Mouse (Mus musculus) MEL-GATA-1-ER (cell line): Measurements from ENCODE around the gene Sfswap.

ENCODE experiments used
- DNase-seq: peaks from one replicate; pipeline ENCODE4 v3.0.0-alpha.2; 2012; ENCODE audit warnings: low read depth; ENCODE audit errors: extremely low read depth

Gene Sfswap

DNA sequence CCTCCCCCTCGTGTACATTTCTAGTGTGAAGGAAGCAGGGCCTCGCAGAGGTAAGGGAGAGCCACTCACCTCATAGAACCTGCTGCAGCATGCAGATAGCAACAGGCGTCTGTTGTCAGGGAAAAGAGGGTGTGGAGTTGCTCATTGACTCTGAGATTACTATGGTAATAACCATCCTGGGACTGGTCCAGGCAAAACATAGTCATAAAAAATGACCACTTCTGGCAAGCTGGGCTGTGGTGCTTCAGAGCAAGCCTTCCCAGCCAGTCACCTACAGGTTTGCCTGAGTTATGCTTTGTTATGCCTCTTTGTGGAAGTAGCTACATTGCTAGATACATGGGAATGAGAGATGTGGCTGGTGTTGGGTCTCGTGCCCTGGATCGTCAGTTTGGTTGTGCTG, 26.1 kb downstream of the Sfswap start:
- DNase-seq = no peak

DNA sequence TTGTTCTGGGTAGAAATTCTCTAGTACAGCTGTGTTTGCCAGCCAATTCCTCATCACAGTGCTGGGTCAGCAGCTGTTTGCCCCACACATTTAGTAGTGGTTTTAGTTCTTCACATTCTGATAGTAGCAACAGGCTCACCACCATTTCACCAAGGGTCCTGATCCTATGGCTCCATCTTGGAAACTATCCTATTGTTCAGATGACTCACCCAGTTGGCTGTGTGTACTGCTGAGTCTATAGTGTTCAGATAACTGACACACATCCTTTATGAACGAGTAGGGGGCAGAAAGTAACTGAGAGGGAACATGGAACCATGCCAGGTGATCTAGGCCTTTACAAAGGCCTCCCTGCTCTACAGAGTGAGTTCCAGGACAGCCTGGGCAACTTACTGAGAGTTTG, 28.6 kb downstream of the Sfswap start:
- DNase-seq = no peak

DNA sequence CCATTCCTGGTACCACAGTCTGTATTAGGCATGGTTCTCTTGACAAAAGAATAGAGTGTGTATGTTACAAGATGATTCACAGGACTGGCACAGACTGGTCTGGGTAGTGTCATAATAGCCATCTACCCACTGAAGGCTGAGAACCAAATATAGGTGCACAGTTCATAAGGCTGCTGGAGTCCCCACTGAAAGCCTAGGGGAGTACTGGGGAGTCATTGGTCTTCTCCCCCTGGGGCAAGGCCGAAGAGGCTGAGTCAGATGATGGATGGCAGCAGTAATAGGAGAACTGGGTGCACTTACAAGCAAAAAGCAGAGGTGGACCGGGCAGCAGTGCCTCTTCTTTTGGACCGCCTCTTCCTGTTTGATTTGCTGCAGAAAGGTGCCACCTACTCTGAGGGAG, 32.7 kb downstream of the Sfswap start:
- no peak for DNase-seq

DNA sequence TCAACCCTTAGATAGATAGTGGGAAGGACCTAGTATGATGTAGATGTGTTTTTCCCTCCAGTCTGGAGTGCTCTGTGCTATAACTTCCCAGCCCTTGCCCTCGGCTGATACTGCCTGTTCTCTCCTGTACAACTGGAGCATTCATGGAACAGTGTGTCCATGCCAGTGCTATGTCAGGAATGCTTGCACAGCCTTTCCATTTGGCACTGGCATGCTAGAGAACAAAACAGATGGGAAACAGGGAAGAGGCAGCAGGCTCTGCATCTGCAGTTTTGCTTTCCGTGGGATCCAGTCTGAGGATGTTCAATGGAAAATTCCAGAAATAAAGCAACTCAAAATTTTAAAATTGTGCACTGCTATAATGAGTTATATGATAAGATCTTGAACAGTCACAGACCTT, 33.5 kb downstream of the Sfswap start:
- DNase-seq = no peak

DNA sequence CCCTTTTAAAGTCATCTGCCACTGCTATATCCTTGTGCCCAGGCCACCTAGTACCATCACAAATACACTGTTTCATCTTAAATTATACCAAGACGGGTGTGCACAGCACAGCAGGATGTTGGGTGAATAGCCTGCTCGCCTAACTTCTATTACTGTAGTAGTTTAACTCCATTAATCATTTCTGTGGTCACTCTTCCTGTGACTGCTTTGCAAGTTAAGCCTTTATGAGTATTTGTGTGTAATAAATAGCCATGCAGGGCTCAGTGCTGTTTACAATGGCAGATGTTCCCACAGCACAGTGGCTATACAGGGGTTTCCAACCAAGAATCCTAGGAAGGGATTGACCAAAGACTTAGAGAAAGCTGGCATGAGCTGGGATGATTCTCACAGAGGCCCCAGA, 34.0 kb downstream of the Sfswap start:
- DNase-seq = no peak

DNA sequence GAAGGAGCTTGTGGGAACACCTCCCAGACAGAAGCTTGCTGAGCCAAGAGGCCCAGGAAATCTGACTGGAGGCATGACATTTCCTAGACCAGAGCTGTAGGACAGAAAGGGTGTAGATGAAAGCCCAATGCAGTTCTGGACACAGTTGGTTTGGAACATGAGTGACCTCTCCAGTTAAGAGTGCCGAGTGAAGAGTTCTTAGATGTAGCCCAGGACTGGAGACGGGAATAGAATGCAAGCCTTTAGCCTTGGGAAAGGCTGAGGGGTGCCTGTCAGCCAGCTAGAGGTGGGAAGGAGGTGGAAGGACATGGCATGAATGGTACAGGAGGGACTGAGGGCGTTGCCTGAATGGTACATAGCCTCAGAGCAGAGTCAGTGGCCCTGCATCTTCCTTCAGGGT, 34.4 kb downstream of the Sfswap start:
- DNase-seq = no peak

DNA sequence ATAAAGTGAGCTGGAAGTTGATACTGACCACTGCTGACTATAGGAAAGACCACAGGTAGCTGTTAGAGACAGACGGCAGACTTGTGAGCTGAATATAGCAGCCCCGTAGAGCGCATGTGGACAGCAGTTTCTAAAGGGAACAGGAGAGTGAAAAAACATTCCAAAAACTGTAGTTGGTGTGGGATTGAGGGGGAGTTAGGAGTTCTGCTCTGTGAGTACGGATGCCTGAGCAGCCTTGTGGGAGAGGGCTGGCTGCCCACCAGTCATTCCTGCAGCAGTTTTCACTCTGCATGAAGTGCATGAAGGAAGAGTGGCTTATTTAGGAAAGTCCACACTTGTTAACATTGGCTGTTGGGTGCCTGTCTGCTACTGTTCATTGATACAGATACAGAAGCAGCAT, 37.8 kb downstream of the Sfswap start:
- DNase-seq = no peak

DNA sequence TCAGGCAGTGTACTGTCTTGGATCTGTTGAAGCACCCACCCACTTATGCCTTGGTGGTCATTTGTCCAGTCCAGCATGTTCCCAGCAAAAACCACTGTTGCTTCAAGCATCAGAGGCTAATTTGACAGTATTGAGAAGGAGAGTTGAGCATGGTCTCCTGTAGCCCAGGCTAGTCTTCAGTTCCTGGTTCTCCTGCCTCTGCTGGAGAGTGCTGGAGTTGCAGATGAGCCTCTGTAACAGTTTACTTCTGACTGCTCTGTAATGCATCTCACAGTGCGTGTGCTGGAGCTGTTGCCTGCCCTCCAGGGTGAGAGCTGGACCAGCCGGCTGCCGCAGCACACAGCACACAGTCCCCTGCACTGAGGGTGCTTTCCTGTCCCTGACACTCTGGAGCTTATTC, 41.2 kb downstream of the Sfswap start:
- no peak for DNase-seq

DNA sequence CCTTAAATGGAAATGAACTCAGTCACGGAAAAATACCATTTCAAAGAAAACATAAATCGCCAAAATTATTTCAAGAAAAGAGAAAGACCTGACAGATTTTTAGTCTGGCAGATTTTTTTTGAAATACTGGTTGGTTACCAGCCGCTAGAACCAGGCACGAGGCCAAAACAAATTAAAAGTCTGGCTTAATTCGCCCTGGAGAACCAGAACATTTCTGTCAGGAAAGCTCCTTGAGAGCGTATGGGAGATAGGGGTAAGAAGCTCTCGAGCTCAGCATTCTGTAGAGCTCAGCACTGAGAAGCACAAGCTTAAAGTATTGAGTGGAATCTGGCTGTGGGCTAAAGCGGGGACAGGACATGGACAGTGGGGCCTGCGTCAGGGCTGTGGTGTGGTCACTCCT, 44.8 kb downstream of the Sfswap start:
- no peak for DNase-seq

DNA sequence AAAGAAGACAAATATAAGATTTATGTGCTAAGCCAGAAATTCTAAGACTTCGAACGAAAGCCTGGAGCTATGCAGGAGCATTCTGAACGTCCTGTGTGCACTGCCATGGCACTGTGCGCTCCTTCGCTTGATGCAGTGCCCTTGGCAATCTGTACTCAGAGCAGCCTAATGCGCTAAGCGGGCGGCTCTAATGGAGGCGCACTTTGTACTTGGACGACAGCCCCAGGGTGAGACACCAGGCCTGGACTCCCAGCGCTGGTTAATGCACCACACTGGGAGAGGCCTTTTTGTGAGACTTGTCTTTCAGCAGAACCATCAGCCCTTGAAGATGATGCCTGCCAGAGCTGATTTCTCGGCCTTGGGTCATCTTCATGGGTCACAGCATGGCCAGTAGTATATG, 48.7 kb downstream of the Sfswap start:
- no peak for DNase-seq

DNA sequence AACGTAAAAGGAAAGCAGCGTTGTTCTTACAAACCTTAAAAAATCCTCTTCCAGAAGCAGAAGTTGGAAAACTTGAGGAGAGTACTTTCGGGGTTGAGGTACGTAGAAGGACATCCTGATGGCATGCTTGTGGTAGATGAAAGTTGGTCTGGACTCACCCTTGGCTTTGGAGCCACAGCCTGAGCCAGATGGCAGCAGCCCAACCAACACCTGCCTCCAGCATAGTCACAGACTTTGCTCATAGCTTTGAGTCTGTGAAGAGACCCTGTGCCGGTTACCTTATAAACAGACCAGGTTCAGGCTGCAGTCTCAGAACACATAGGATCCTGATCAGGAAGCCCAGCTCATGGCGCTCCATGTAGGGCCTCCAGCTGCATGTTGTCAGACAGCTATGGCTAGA, 49.8 kb downstream of the Sfswap start:
- no peak for DNase-seq

DNA sequence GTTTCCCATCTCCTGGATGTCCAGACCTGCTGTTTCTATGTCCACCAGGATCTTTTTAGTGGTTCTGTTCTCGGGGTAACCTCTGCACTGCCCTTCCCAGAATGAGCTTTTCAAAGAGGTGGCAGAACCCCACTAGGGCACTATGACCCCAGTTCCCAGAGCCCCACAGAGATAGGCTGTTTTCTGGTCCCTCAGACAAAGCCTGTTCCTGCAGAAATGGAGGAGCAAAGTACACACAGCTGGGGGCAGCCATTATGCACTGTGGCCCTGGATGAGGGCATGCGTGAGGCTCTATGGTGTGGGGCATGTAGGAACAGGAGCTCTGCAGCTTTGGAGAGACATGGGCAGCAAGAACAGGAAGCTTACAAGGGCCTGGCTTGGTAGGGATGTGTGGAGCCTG, 51.0 kb downstream of the Sfswap start:
- no peak for DNase-seq

DNA sequence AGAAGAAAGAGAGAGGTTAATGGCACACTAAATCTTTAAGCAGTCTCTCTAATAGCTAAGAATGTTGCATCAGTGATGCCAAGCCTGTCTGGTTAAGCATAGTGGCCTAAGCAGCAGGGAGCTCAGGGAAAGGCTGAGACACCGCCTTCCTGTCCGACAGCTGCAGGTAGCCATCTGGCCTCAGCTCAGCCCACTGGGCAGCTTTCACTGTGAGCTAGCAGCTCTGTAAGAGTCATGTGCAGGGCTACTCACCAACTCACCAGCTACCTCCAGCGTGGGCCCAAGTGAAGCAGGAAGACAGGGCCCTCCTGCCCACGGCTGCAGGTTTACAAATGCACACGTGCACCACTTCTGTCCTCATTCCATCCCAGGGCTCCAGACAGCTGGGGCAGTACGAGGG, 52.6 kb downstream of the Sfswap start:
- no peak for DNase-seq

DNA sequence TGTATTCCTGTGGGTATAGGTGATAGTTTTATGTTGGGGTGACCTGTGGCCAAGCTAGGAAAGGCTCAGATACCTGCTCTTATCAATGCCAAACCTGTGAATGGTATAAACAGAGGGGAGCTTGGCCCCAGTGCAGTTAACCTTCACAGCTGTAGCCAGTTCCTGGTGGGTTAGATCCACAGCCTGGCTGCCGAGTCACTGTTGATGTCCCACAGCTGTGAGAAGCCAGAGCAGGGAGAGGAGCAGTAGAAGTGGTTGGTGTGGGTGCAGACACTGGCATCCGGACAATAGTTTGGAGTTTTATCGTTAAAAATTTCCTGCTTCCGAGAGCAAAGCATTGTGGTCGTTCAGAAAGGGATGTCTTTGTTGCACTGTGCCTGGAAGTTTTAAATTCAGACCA, 57.6 kb downstream of the Sfswap start:
- no peak for DNase-seq

DNA sequence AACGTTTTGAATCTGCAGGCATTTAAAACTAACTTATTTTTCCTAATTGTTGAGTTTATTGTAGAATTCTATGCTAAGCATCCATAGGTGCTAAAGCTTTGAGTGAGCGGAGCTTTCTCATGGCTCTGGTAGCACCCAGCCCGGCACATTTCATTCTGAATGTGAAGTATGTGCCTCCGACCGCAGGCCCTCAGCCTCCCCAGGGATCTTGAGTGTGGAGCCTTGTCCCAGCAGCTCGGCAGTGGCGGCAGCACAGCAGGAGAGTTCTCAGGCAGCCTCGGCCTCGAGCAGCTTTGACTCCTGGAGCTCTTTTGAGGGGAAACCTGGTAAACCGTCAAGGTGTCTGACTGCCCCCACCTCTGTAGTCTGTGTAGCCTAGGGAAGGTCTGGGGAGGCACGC, 58.3 kb downstream of the Sfswap start:
- DNase-seq = no peak

DNA sequence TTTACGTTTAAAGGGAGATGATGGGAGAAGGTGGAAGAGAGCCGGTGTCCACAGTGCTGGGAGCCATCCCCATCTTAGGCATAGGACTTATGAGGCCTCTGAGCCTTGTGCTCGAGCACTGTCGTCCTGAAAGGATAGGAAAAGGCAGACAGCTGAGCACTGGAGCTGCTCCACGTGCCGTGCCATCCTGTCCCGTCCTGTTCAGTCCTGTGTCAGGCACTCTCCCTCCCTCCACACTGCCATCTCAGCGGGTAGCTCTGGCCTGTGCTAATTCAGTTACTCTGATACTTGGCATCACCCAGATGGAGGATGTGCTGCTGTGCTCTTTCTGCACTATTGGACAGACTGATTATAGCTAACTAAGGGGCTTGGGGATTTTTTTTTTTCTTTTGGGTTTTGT, 61.3 kb downstream of the Sfswap start:
- no peak for DNase-seq

DNA sequence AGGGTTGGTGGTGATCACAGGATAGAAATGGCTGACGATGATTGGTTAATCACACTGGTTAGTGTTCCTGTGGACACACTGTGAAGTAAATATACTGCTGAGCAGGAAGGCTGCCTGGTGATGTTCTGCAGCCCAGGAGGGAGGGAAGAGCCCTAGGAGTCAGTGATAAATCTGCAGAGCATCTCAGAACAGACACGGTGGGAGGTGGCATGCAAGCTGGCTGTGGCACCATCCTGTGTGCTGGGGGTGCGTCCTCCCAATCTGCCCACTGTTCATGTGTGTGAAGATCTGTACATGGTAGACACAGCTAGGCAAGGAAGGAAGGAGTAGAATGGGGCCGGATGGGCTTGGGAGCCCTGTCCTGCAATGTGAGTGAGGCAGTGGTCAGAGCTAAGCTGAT, 67.6 kb downstream of the Sfswap start:
- DNase-seq = no peak

DNA sequence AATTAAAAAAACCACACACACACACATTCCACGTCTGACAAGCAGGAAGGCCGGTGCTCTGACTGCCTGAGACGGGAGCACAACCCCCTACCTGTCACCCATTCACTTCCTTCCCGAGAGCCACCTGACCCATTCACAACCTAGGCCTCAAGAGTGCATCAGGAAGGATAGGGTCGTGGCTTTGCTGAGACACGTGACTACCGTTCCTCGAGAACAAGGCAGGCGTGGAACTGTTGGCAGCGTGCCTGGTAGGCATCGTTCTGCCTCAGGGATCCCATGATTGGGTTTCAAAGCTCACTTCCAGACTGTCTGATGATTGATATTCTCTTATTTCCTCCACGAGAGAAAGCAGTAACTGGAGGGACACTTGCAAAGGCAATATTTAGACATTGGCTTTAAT, 77.2 kb downstream of the Sfswap start:
- DNase-seq = no peak

DNA sequence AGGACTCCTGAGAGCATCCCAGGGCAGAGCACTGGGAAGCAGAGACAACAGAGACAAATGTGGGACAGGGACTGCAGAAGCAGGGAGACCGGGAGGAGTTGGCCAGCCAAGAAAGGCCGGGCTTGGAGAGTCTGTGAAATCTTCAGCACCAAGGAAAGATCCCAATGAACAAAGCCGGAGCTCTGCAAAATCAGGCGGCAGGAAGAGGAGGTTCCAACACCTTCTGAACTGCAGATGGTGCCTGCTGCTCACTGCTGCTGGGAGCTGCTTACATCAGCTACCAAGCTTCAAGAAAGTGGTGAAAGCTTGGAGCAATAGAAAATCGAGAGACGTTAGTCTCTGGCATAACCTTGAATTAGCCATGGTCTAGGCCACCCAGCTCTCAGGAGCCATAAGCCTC, 79.0 kb downstream of the Sfswap start:
- no peak for DNase-seq

DNA sequence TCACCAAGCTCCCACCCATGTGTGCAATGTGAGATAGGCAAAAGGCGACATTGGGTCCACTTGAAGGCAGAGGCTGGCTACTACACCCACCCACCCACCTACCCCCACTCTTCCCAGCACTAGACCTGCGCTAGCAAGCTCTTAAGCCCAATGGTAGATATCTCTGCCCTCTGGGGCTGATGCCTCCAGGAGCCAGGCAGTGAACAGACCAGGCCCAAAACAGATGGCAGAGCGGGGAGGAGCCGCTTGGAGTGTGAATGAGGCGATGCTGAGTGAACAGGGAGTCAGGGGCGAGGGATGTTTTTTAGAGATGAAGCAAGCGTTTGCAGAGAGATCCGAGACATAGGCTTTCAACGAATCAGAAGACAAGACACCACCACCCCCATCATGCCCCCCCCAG, 79.6 kb downstream of the Sfswap start:
- no peak for DNase-seq

DNA sequence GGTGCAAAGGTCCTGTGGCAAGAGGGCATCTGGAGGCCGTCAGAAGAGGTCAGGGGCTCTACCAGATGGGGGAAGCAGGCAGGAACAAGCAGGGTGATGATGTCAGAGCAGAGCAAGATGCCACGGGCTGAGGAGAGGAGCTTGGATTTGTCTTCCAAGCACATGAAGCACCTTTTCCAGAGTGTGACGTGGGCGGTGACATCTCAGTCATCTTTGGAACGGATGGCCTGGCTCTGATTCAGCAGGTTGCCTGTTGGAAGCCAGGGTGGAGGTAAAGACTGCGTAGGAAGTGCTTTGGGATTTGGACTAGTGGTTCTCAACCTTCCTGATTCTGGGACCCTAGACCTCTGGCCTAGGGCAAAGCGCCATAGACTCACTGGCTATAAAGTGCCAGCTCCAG, 80.0 kb downstream of the Sfswap start:
- DNase-seq = no peak

DNA sequence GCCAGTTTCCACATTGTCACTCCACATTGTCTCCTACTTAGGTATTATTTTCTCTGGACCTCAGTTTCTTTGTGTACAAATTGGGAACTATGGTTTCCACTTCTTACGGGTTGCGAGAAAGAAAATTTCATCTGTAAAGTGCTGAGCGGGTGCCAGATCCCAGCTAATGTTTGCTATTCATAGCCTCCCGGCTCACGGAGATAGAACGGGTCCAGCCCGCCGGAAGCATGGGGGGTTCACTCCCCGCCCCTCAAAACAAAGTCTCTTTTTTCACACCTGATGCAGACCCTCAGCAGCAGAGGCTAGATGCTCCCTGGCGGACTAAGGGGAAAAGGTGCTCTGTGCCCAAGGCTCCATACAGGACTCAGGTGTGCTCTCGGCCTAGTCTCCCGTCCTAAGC, 82.3 kb downstream of the Sfswap start:
- DNase-seq = no peak

DNA sequence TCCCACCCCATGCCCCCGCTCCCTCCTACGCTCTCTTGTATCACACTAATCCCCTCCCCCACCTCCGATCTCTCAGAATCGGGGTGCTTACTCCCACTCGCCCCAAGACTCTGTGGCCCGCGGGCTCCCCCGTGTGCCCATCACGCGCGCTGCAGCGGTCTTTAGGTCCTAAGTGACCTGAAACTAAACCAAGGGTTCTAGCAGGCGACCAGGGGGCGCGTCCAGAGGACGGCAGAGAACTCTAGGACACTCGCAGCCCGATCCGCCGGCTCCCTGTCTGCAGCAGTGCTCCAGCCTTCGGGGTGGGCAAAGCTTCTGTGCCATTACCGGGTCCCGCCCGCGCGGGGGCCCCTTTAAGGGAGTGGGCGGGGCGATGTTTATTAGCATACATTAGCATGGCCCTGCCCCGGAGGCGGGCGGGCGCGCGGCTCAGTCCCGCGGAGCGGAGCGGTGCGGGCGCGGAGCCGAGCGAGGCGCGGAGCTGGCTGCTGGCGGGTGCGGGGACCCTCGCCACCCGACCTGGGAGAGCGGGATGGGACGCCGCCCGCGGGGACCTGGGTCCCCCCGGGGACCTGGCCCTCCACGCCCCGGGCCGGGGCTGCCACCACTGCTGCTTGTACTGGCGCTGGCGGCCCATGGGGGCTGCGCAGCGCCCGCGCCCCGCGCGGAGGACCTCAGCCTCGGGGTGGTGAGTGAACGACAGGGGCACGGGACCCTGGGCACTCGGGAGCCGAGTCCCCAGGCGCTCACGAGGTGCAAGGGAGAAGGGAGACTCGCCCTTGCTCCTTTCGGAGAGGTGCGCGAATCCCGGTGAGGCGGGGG, 83.0 kb downstream of the Sfswap start, which contains the start of gene Mmp17:
Gene Mmp17, plus strand, starts transcription at position 409 of the 822 bp plus-strand sequence.
- peak; percentile 22 for DNase-seq
